Comparison of ENCODE assay signal across 14 mouse cellular contexts in the genomic region with DNA sequence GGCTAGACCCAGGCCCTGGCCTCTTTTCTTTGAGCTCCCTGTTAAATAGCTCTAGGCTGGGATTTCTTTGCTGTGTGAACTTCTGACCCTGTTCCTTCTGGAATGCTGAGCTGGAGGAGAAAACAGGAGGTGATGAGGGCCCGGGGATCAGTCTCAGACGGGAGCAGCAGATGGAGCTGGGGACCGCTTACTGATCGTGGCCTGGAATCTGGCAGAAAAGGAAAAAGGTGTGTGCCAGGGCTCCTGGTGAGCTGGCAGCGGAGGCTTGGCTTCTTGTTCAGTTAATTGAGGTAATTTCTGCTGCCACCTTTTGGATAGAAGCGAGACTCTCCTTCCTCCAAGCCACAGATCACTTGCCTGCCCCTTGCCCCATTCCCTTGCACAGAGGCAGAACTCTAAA.
DNase-seq lines count a peak whose midpoint lies in the region; ATAC-seq and TF ChIP-seq lines count a peak whose summit lies in the region.
"Had no signal": no experiment of that assay in that cellular context is flagged by ENCODE, and none has a peak within 500 bp of the region (broad histone marks: within the 10 kb centered on the region; RNA-seq: fewer than 3 reads in every experiment).

No protein-coding gene starts in this region.

- H3K4me1 ChIP-seq in heart, adult 2 months (ENCODE audit: control insufficient read depth, insufficient read depth, low read length): peaks cover 5% of the 10 kb centered on the region

- no peak overlapping the region for H3K4me3 ChIP-seq in heart, adult 2 months
- H3K4me3 ChIP-seq in layer of hippocampus, adult 2 months: no peak overlapping the region
- H3K4me3 ChIP-seq: heart, embryonic 13.5 days had no signal

- H3K79me2 ChIP-seq in heart, adult 2 months (replicated peaks; ENCODE audit: control insufficient read depth, insufficient read depth, low read length): no peaks in the 10 kb centered on the region

- TF ChIP-seq CTCF in heart, adult 2 months (IDR thresholded peaks at IDR 0.05): peak; percentile 32
- no peak for TF ChIP-seq CTCF in brain, embryonic 14.5 days (IDR thresholded peaks at IDR 0.05; ENCODE audit: borderline replicate concordance, extremely low read depth, insufficient read depth, insufficient read length)
- no peak for TF ChIP-seq CTCF in layer of hippocampus, adult 2 months (conservative IDR thresholded peaks at IDR 0.05)

- no peak overlapping the region for H3K27ac ChIP-seq in heart, adult 2 months
- no peak overlapping the region for H3K27ac ChIP-seq in layer of hippocampus, adult 2 months
- H3K27ac ChIP-seq: heart, embryonic 13.5 days had no signal

- H3K9ac ChIP-seq in heart, adult 2 months (ENCODE audit: low read depth, low read length): no peak overlapping the region
- H3K9ac ChIP-seq: heart, embryonic 13.5 days had no signal

- 56% methylated on average over 6 of the region's 6 CpGs for WGBS in heart, adult 2 months

- TF ChIP-seq POLR2A in heart, adult 2 months (IDR thresholded peaks at IDR 0.05; ENCODE audit: insufficient read depth, low read depth, low read length): no peak
- no peak for TF ChIP-seq POLR2A in brain, embryonic 14.5 days (IDR thresholded peaks at IDR 0.05; ENCODE audit: borderline replicate concordance, extremely low read depth, insufficient read depth, insufficient read length, poor library complexity, severe bottlenecking)

- no peak for DNase-seq in heart, adult 2 months
- no peak for DNase-seq in heart, postnatal 10 days
- peak; percentile 17 for DNase-seq in ES-CJ7 (ENCODE audit: low read depth, low spot score)
- peak; percentile 52 for DNase-seq in brain, embryonic 14.5 days (ENCODE audit: low read depth)
- peak; percentile 93 to 96 for DNase-seq in cerebellum, postnatal 10 days
- no peak for DNase-seq in adrenal gland, postnatal 10 days
- no peak for DNase-seq in layer of hippocampus, adult 2 months (ENCODE audit: low spot score in 2 of 2)
- DNase-seq: kidney, postnatal 25 days; retina, postnatal 1 day; thymus, adult 2 months had no signal

- no peaks in the 10 kb centered on the region for H3K27me3 ChIP-seq in heart, adult 2 months (ENCODE audit: control insufficient read depth, insufficient read depth, low read length)

- intact Hi-C loops in heart, adult 2 months (cut with DNase I): no loop called here
- intact Hi-C loops in heart, postnatal 10 days (cut with DNase I): loop anchor here (10.0 kb wide), 1 partner anchor 1187 kb away; no protein-coding TSS in a partner anchor

- no peak for ATAC-seq in erythroid progenitor cell, adult 5-6 weeks (replicated peaks; ENCODE audit: low FRiP score, poor library complexity, severe bottlenecking)
- ATAC-seq: intestine, embryonic 16.5 days; lung, postnatal 0 days had no signal

- no peaks in the 10 kb centered on the region for H3K36me3 ChIP-seq in heart, adult 2 months (ENCODE audit: control insufficient read depth, insufficient read depth, low read length)
- H3K36me3 ChIP-seq: heart, embryonic 13.5 days had no signal

- no peak for TF ChIP-seq EP300 in heart, adult 2 months (IDR thresholded peaks at IDR 0.05; ENCODE audit: insufficient read depth, low read depth, low read length)

Comparison
In these comparisons a context has a peak if more than half of its experiments do, and no peak if none do; other contexts are left out.
1. DNase-seq: peak in ES-CJ7 (single experiment), brain, embryonic 14.5 days (single experiment) and cerebellum, postnatal 10 days (2 of 2); none in heart, adult 2 months (0 of 2), heart, postnatal 10 days (0 of 2), adrenal gland, postnatal 10 days (single experiment) and layer of hippocampus, adult 2 months (0 of 2).